Mouse (Mus musculus): ENCODE measurements around the gene Kcnj9. TPM values are rescaled to one million over a fixed set of nuclear protein-coding genes. Genes with fewer than 3 reads are reported as not detected.

The Kcnj9 gene
- total RNA-seq (2023) = not detected

DNA sequence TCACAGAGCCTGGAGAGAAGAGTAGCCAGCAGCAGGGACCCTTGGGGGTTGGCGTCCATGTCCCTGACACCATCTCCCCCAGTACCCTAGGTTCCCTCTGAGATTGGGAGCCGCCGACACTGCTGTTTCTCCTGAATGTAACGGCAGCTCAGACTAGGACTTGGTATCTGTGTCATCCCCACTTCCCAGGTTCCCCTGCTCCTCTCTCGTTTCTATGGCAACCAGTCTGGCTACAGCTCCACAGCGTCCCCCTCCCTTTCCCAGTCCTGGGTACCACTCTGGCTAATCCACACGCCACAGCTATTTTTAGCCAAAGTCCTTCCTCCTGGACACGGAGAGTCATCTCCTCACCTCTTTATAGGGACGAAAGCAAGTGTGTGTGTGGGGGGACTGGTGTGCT is at the start of gene Kcnj9:
Gene Kcnj9, minus strand, starts transcription at position 188 of the 400 bp plus-strand sequence.

GRCm38 (mm10) chr1:172376198-172376667 is 47.1 kb upstream of the Kcnj9 start, which contains the start of gene Pigm:
Pigm (plus strand) TSS chr1:172376546.

GRCm38 (mm10) chr1:172340729-172341321 is 11.7 kb upstream of the Kcnj9 start, which contains the start of gene Kcnj10:
Kcnj10 (plus strand) TSS chr1:172341210.

GRCm38 (mm10) chr1:172297611-172298537 is 31.2 kb downstream of the Kcnj9 start, which contains the start of gene Atp1a2:
Atp1a2 (minus strand) TSS chr1:172298064.

Other genes with a start within 250 kb of the Kcnj9 start
- gene Copa, start 246.8 kb downstream of the Kcnj9 start, total RNA-seq (2023) = 100 to 1,000 TPM; 114 to 133 TPM
- gene Ncstn, start 246.5 kb downstream of the Kcnj9 start, total RNA-seq (2023) = 10 to 100 TPM; 78.7 to 87.7 TPM
- 10 to 100 TPM; 29.9 to 31.7 TPM for gene Pex19, start 202.6 kb downstream of the Kcnj9 start, total RNA-seq (2023)
- 10 to 100 TPM; 51.5 to 52.9 TPM for gene Dcaf8, start 181.2 kb downstream of the Kcnj9 start, total RNA-seq (2023)
- 1 to 10 TPM; 6.0 to 9.3 TPM for gene Pea15a, start 122.5 kb downstream of the Kcnj9 start, total RNA-seq (2023)
- not detected for gene Casq1, start 109.5 kb downstream of the Kcnj9 start, total RNA-seq (2023)
- gene Atp1a4, start 70.9 kb downstream of the Kcnj9 start, total RNA-seq (2023) = not detected
- 10 to 100 TPM; 18.8 to 25.1 TPM for gene Igsf8, start 67.7 kb downstream of the Kcnj9 start, total RNA-seq (2023)
- not detected for gene Atp1a2, start 31.3 kb downstream of the Kcnj9 start, total RNA-seq (2023)
- gene Kcnj10, start 11.9 kb upstream of the Kcnj9 start, total RNA-seq (2023) = 1 to 10 TPM; 1.4 to 2.9 TPM
- gene Pigm, start 47.2 kb upstream of the Kcnj9 start, total RNA-seq (2023) = 10 to 100 TPM; 15.2 to 17.0 TPM
- gene Slamf9, start 146.0 kb upstream of the Kcnj9 start, total RNA-seq (2023) = 1 to 10 TPM in 1 of 2 experiments, under 1 TPM in 1; 0.27 to 1.1 TPM
- gene Igsf9, start 152.5 kb upstream of the Kcnj9 start, total RNA-seq (2023) = under 1 TPM; 0.58 to 0.88 TPM
- 100 to 1,000 TPM; 207 to 231 TPM for gene Tagln2, start 170.7 kb upstream of the Kcnj9 start, total RNA-seq (2023)
- 1 to 10 TPM in 1 of 2 experiments, under 1 TPM in 1; 0.78 to 1.3 TPM for gene Cfap45, start 191.5 kb upstream of the Kcnj9 start, total RNA-seq (2023)
- not detected for gene Vsig8, start 226.6 kb upstream of the Kcnj9 start, total RNA-seq (2023)